Mouse (Mus musculus): ENCODE measurements around the gene Rnf150. TPM values are rescaled to one million over a fixed set of nuclear protein-coding genes. Genes with fewer than 3 reads are reported as not detected.

Gene Rnf150
- total RNA-seq, 2 experiments from 2014 or later = 27.5 to 28.9 TPM

GRCm38 (mm10) chr8:82874102-82874501, 10.9 kb downstream of the Rnf150 start:
- DNase-seq (ENCODE audit: extremely low spot score in 1 of 2, low spot score in 2 of 2) = no peak
- intact Hi-C loops (cut with DNase I) = no loop called here

- DNase-seq (ENCODE audit: extremely low spot score in 1 of 2, low spot score in 2 of 2) = no peak
- intact Hi-C loops (cut with DNase I) = no loop called here
Observed at GRCm38 (mm10) chr8:82875135-82875534, 12.0 kb downstream of the Rnf150 start.

- no peak for DNase-seq (ENCODE audit: extremely low spot score in 1 of 2, low spot score in 2 of 2)
- intact Hi-C loops (cut with DNase I) = no loop called here
Observed at GRCm38 (mm10) chr8:82884480-82884879, 21.3 kb downstream of the Rnf150 start.

GRCm38 (mm10) chr8:82887234-82887633, 24.1 kb downstream of the Rnf150 start:
- no peak for DNase-seq (ENCODE audit: extremely low spot score in 1 of 2, low spot score in 2 of 2)
- intact Hi-C loops (cut with DNase I) = no loop called here

- intact Hi-C loops (cut with DNase I) = no loop called here
Observed at GRCm38 (mm10) chr8:82889062-82889720, 26.0 kb downstream of the Rnf150 start.

GRCm38 (mm10) chr8:82895091-82895490, 31.9 kb downstream of the Rnf150 start:
- intact Hi-C loops (cut with DNase I) = no loop called here
- DNase-seq (ENCODE audit: extremely low spot score in 1 of 2, low spot score in 2 of 2) = no peak

More at GRCm38 (mm10) chr8:82889062-82889720, 26.0 kb downstream of the Rnf150 start:
- DNase-seq (ENCODE audit: extremely low spot score in 1 of 2, low spot score in 2 of 2) = no peak

GRCm38 (mm10) chr8:82896796-82897195, 33.6 kb downstream of the Rnf150 start:
- intact Hi-C loops (cut with DNase I) = no loop called here
- no peak for DNase-seq (ENCODE audit: extremely low spot score in 1 of 2, low spot score in 2 of 2)

GRCm38 (mm10) chr8:82897628-82898458, 34.7 kb downstream of the Rnf150 start:
- intact Hi-C loops (cut with DNase I) = no loop called here
- no peak for DNase-seq (ENCODE audit: extremely low spot score in 1 of 2, low spot score in 2 of 2)

- intact Hi-C loops (cut with DNase I) = no loop called here
- DNase-seq (ENCODE audit: extremely low spot score in 1 of 2, low spot score in 2 of 2) = no peak
Observed at GRCm38 (mm10) chr8:82898459-82898841, 35.3 kb downstream of the Rnf150 start.

- intact Hi-C loops (cut with DNase I) = no loop called here
Observed at GRCm38 (mm10) chr8:82900958-82901357, 37.8 kb downstream of the Rnf150 start.

GRCm38 (mm10) chr8:82901549-82902138, 38.5 kb downstream of the Rnf150 start:
- DNase-seq (ENCODE audit: extremely low spot score in 1 of 2, low spot score in 2 of 2) = no peak
- intact Hi-C loops (cut with DNase I) = no loop called here

More at GRCm38 (mm10) chr8:82900958-82901357, 37.8 kb downstream of the Rnf150 start:
- DNase-seq (ENCODE audit: extremely low spot score in 1 of 2, low spot score in 2 of 2) = no peak

GRCm38 (mm10) chr8:82903497-82903896, 40.3 kb downstream of the Rnf150 start:
- DNase-seq (ENCODE audit: extremely low spot score in 1 of 2, low spot score in 2 of 2) = no peak
- intact Hi-C loops (cut with DNase I) = no loop called here

GRCm38 (mm10) chr8:82907271-82907670, 44.1 kb downstream of the Rnf150 start:
- intact Hi-C loops (cut with DNase I) = no loop called here
- no peak for DNase-seq (ENCODE audit: extremely low spot score in 1 of 2, low spot score in 2 of 2)

GRCm38 (mm10) chr8:82911436-82911835, 48.3 kb downstream of the Rnf150 start:
- intact Hi-C loops (cut with DNase I) = no loop called here
- no peak for DNase-seq (ENCODE audit: extremely low spot score in 1 of 2, low spot score in 2 of 2)

- DNase-seq (ENCODE audit: extremely low spot score in 1 of 2, low spot score in 2 of 2) = no peak
- intact Hi-C loops (cut with DNase I) = no loop called here
Observed at GRCm38 (mm10) chr8:82912282-82912681, 49.1 kb downstream of the Rnf150 start.

GRCm38 (mm10) chr8:82914543-82914942, 51.4 kb downstream of the Rnf150 start:
- DNase-seq (ENCODE audit: extremely low spot score in 1 of 2, low spot score in 2 of 2) = no peak
- intact Hi-C loops (cut with DNase I) = no loop called here

- intact Hi-C loops (cut with DNase I) = no loop called here
- no peak for DNase-seq (ENCODE audit: extremely low spot score in 1 of 2, low spot score in 2 of 2)
Observed at GRCm38 (mm10) chr8:82916851-82917539, 53.8 kb downstream of the Rnf150 start.

GRCm38 (mm10) chr8:82917540-82918316, 54.6 kb downstream of the Rnf150 start:
- intact Hi-C loops (cut with DNase I) = no loop called here
- no peak for DNase-seq (ENCODE audit: extremely low spot score in 1 of 2, low spot score in 2 of 2)

- no peak for DNase-seq (ENCODE audit: extremely low spot score in 1 of 2, low spot score in 2 of 2)
- intact Hi-C loops (cut with DNase I) = no loop called here
Observed at GRCm38 (mm10) chr8:82919676-82920075, 56.5 kb downstream of the Rnf150 start.
